Mouse (Mus musculus) bone marrow, adult 2 months (tissue): Measurements from ENCODE around the gene Tmem102.

Experiments
- CTCF ChIP-seq: fragments of 200-500 bp; IDR thresholded peaks from 2 replicates; pipeline ENCODE4 v1.5.1; 2011; ENCODE audit warnings: low read length, control low read depth; ENCODE audit not compliant: control insufficient read depth, insufficient read depth
- POLR2A ChIP-seq: fragments of 200-500 bp; IDR thresholded peaks from 2 replicates; pipeline ENCODE4 v1.6.1; 2011; ENCODE audit warnings: low read depth, mild to moderate bottlenecking, control low read depth, low read length, borderline replicate concordance; ENCODE audit not compliant: control insufficient read depth

GRCm38 (mm10) chr11:69765221-69766125 is 40.0 kb downstream of the Tmem102 start, which contains the start of gene Zbtb4:
- no peak; the same call in 1 of the 2 replicates for TF ChIP-seq POLR2A
- no peak for TF ChIP-seq CTCF
